Mouse (Mus musculus) right cerebral cortex, adult 2 months (tissue): Measurements from ENCODE around the gene Agr2.

Source experiments
- DNase-seq, 2 experiments: peaks; one replicate each; pipeline ENCODE4 v3.0.0; 2021 to 2022; ENCODE audit warnings: low spot score in 2 of 2

Gene Agr2

DNA sequence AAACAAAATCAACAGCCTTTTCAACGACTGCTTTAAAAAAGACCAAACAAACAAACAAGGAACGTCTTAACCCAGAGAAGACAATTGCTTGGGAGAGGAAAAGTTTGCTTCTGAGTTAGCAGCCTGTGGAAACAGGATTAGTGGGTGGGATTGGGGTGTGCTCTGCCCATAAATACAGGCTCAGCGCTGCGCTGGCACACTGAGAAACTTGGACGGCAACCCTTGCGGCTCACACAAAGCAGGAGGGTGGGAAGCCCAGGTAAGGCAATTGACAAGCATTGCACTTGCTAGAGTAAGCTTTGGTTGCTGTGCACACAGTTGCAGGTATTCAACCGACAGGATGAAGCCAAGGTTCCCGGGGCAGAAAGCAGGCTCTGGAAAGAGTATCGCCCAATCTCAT lies at the start of gene Agr2:
Gene Agr2 (plus strand): TSS at position 197 of the 400 bp plus-strand sequence.
- no peak for DNase-seq

- DNase-seq: no peak
Observed at GRCm38 (mm10) chr12:35951757-35952156, 41.0 kb upstream of the Agr2 start.

GRCm38 (mm10) chr12:35957235-35957634 lies 35.5 kb upstream of the Agr2 start:
- no peak for DNase-seq

GRCm38 (mm10) chr12:35966098-35966767 lies 26.5 kb upstream of the Agr2 start:
- no peak for DNase-seq

- no peak for DNase-seq
Observed at GRCm38 (mm10) chr12:35966768-35967141, 26.0 kb upstream of the Agr2 start.

- DNase-seq: no peak
Observed at GRCm38 (mm10) chr12:35975898-35976297, 16.8 kb upstream of the Agr2 start.

DNA sequence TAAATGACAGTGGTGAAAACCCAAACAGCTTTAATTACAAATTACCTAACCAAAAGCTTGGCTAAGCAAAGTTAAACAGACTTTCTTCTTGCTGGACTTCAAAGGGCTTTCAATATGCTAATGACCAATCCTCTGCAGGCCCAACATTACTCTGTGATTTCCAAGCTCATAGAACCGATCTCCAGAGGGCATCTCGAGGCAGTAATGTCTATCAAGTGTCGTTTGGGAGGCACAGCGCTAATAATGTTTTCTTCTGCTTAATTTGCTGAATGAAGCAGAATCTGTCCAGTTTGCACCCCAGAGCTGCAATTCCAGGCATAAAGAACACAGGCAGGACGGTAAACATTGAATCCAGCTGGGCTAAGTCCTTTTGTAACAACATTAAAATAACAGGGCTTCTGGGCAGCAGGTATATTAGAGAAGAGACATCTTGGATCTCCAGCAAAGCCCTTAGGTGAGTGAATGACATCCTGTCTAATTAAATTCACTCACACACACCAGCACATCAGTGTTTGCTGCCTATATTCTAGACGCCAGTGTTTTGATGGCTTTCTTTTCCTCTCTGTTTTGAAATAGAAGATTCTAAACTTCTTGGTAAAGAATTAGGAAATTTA lies 15.0 kb upstream of the Agr2 start:
- DNase-seq: no peak

DNA sequence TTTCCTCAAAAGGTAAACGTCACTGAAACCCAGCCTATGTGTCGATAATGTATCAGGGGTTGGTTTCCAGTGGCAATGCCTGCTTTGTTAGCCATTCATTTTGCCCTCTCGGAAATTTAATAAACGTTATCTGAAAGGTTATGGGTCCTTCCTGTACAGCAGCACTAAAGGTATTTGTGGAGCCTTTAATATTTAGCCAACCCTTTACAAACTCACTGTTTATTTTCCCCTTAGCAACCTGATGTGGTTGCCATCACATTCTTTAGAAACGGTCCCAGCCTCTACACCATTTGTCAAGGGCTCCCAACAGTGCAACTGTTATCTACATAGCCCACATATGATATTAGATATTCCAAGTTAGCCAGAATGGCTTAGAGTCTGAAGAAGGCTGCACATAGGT lies 13.1 kb upstream of the Agr2 start:
- no peak for DNase-seq

GRCm38 (mm10) chr12:35981732-35982360 lies 10.9 kb upstream of the Agr2 start:
- DNase-seq: no peak

GRCm38 (mm10) chr12:35983472-35983871 lies 9.2 kb upstream of the Agr2 start:
- no peak for DNase-seq

DNA sequence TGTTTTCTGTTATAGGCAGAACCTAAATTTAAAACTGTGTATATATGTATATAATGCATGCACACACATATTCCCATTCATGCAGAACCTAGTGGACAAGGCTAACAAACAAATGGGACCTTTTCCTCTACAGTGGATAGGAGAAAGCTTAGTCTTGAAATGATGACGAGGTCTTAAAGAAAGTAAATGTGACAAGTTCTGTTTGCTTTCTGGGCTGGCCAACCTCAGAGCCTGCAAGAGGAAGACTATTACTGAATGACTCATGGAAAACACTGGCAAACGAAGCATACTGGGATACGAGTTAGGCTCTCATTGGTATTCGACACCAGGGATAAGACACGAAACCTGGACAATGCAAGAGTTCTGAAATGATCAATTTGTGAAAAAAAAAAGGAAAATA lies 8.0 kb upstream of the Agr2 start:
- no peak for DNase-seq

GRCm38 (mm10) chr12:35993583-35993982 lies 876 bp downstream of the Agr2 start:
- no peak for DNase-seq

DNA sequence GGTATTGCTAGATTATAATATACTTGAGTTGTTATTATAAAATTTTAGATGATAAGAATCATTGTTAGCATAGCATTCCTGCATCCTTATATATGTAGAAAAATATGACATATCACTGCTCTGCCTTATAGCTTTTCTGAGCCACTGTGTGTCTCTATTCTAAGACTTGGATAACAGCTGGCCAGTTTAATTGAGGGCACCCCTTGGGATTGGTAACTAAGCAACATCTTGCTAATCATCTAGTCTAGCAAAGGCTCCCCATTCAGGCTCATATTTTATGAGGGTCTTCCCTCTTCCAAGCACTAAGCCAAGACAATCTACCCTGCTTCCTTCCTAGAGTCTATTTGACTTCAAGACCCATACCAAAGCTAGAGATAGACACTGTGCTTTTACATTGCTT lies 1.4 kb downstream of the Agr2 start:
- DNase-seq: no peak

- DNase-seq: no peak
Observed at GRCm38 (mm10) chr12:35995799-35996198, 3.1 kb downstream of the Agr2 start.

DNA sequence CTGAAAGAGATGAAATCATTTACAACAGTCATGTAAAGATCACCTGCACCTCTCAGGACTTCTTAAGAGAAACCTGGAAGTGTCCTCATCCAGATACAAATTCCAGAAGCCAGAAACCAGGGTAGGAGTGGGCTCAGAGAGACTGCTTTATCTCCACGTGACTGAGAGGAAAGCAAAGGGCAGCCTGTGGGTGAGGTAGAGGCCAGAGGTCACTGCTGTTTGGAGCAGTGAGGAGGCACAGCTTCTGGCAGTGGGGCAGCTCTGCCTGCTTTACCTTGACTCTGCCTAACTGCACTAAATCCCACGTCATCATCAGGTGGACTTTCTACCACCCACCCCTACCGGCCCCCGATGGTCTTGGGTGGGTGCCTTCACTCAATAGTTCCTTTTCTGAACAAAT lies 12.0 kb downstream of the Agr2 start:
- no peak for DNase-seq

DNA sequence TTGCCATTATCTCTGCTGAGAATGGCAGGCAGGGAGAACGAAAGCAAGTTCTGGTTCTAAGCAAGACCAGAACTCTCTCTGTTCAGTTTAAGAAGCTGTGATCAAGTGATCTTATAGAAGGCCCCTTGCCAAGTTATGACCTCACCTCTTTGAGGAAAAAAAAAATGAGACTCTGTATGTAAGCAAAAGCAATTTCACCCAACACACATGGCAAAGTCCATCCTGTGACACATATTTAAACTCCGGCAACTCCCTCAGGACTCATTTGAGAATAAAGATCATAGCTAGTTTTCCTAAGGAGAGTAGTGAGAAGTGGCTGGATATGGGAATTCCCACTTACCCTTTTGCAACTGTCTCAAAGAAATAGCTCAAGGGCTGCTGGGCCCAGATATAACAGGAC lies 14.9 kb downstream of the Agr2 start:
- DNase-seq: no peak

- no peak for DNase-seq
Observed at GRCm38 (mm10) chr12:36008364-36009047, 15.8 kb downstream of the Agr2 start.

GRCm38 (mm10) chr12:36013216-36013910 lies 20.7 kb downstream of the Agr2 start:
- no peak for DNase-seq

GRCm38 (mm10) chr12:36017791-36018190 lies 25.1 kb downstream of the Agr2 start:
- DNase-seq: no peak

- no peak for DNase-seq
Observed at GRCm38 (mm10) chr12:36019572-36019971, 26.9 kb downstream of the Agr2 start.

GRCm38 (mm10) chr12:36020081-36020480 lies 27.4 kb downstream of the Agr2 start:
- DNase-seq: no peak

- no peak for DNase-seq
Observed at GRCm38 (mm10) chr12:36020710-36021109, 28.0 kb downstream of the Agr2 start.
